Mouse (Mus musculus): ENCODE results near the gene Mfsd9.
"Not testable (repeated sequence)": the region's sequence is repeated elsewhere in the genome, so short reads cannot be mapped to it uniquely, and the experiment has no call there.

Mfsd9 gene

GRCm38 (mm10) chr1:40776763-40777162 lies 13.7 kb downstream of the Mfsd9 start:
- no peak for DNase-seq

GRCm38 (mm10) chr1:40776102-40776501 lies 14.4 kb downstream of the Mfsd9 start:
- DNase-seq: no peak

DNA sequence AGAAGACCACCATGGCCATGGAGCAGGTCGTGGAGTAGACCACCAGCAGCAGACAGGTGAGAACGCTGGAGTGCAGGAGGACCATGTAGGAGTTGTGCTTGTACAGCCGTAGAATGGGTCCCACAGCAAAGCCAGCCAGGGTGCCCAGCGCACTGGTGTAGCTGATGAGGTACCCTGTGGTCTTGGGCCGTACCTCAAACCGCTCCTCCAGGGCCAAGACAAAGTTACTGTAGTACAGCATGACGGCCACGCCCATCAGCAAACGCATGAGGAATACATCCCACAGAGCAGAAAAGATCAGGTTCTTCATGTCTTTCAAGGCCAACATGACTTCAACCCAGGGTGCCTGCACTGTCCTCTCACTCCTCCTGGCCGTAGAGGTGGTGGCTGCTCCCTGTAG lies 16.4 kb downstream of the Mfsd9 start:
- DNase-seq: no peak

DNA sequence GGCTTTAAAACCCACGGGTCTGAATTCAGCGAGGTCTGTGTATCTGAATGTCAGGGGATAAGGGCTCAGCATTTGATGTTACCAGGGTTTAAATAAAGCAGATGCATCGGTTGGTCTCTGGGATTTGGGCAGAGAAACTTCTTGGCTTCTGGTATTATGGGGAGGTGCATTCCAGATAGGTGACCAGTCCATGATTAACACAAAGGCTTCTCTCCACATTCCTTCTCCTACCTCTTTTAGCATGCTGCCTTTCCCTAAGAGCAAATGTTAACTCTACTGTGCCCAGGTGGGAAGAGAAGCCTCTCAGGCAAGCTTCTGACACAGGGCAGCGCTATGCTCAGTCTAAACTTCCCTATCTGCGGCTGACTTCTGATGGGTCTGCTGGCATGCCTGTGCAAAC lies 17.3 kb downstream of the Mfsd9 start:
- no peak for DNase-seq

DNA sequence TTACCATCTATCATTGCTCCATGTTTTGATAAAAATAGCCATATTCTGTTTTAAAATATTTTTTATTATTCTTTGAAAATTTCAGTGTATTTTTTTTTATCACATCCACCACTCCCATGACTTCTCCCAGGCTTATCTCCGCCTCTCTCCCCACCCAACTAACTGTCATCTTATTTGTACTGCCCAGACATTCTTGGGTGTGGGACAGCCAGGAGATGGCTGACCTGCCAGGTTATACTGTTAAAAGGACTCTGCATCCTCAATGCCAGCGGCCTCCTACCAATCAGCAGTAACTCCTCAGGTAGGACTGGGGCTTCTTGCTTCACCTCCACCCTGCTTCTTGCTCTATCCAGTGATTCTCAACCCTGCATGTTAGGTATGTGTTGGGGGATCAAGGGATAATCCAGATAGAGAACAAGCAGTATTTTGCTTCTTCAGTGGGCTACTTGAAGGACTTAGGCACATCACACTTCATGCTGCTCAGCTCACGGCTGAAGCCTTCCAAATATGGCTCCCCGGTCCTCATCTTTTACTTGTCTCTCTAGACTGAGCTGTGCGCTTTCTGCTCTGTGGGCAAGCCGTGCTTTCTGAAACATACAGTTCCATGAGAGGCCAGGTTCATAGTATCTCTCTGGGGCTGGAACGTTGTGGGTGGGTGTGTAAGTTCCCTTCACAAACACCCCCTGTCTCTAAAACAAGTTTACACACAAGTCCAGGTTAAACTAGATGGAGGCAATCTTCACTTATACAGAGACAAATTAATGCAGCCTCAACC lies 19.1 kb downstream of the Mfsd9 start:
- DNase-seq: no peak

DNA sequence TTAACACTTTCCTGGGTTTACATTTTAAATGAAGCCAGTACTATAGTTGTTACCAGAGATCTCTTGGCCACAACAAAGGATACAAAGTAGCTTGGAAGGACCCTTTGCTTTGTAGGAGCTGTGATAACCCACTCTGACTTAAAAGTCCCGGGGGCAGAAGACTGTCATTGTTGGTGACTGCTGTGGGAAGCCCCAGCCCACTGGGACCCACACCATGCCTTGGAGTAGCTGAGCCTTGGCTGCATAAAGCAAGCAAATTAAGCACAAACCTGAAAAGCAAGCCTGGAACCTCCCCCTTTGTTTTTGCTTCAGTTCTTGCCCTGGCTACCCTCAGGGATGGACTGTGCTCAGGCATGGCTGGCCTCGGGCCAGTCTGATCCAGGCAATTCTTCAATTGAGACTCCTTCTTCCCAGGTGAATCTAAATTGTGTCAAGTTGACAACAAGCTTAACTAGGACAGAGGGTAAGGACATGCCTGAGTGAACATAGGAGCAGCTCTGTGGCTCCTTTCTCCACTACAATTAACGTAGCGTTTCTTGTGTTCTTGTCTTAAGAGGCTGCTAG lies 21.1 kb downstream of the Mfsd9 start:
- peak; percentile 17 to 30 for DNase-seq

DNA sequence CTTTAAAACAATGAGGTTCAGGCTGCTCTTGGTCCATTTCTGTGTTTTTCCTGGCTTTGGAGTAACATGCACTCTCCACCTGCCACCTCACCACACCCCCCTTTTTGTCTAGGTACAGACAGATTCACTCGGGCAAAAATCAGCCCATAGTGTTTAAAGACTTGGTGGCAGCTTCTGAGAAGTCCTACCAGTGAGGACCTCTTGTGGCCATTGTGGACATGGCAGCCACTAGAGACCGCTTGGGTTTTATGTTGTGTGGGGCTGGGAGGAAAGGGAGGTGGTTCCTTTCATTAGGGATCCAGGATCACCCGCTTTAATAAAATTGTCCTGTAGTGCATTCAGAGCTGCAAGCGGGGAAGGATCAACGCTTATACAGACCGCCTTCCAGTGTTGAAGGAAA lies 21.9 kb downstream of the Mfsd9 start:
- DNase-seq: peak; percentile 66 to 71

- no peak for DNase-seq
These were observed 22.9 kb downstream of the Mfsd9 start for GRCm38 (mm10) chr1:40767588-40767987.

DNA sequence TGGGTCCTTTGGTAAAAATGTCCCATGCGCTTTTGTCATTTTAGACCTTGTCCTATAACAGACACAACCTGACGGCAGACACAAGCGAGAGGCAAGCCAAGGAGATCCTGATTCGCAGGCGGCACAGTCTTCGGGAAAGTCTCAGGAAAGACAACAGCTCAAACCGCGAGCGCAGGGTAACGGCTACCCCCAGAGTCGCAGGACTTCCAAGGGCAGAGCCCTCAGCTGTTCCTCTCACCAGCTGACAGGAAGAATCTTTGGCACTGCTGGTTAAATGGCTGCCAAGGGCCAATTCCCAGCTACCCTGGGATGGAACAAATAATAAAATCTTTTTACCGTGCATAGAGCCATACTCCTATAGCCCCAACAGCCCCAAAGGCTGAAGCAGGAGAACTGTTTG lies 25.0 kb downstream of the Mfsd9 start:
- peak in 1 of 2 experiments; percentile 15 for DNase-seq

- no peak for DNase-seq
These were observed 25.7 kb downstream of the Mfsd9 start for GRCm38 (mm10) chr1:40764701-40765275.

DNA sequence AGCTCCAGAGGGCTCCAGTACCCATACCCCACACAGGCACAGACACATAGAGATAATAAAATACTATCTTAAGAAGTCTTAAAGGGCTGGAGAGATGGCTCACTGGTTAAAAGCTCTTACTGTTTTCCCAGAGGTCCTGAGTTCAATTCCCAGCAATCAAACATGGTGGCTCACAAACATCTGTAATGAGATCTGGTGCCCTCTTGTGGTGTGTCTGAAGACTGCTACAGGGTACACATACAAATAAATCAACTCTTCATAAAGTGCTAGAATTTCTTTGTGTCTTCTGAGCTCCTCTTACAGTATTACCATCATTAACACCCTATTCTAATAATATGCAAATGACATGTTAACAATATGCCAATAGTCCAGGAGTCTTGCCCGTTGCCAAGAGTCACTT lies 26.4 kb downstream of the Mfsd9 start:
- no peak for DNase-seq

GRCm38 (mm10) chr1:40759751-40760445 lies 30.6 kb downstream of the Mfsd9 start:
- no peak for DNase-seq

DNA sequence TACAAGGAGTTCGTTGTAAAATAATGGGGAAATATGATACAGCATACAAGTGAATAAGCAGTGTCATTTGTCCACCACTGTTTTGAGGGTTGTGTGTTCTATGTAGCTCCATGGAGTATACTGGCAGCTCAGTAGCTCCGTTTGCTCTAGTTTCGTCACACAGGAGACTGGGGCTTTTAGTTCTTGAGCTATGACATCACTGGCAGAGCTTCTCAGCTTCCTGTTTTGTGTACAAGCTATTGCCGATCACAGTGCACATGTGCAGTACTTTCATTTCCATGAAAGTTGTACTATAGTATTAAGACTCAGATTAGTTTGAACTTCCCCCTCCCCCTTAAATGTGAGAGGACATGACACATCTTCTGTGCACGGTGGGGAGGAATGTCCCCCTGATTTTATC lies 44.4 kb downstream of the Mfsd9 start:
- no peak for DNase-seq

GRCm38 (mm10) chr1:40740739-40741138 lies 49.7 kb downstream of the Mfsd9 start:
- DNase-seq: no peak

DNA sequence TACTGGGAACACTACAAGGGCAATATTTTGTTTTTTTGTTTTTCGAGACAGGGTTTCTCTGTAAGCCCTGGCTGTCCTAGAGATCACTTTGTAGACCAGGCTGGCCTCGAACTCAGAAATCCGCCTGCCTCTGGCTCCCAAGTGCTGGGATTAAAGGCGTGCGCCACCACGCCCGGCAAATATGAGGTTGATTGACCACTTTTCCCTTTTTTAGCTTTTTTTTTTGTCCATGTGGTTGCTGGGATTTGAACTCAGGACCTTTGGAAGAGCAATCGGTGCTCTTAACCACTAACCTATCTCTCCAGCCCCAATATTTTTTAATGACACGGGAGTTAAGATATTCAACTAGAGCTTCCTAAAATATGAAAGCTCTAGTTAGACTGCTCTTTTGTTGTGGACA lies 52.2 kb downstream of the Mfsd9 start:
- DNase-seq: not testable (repeated sequence)

DNA sequence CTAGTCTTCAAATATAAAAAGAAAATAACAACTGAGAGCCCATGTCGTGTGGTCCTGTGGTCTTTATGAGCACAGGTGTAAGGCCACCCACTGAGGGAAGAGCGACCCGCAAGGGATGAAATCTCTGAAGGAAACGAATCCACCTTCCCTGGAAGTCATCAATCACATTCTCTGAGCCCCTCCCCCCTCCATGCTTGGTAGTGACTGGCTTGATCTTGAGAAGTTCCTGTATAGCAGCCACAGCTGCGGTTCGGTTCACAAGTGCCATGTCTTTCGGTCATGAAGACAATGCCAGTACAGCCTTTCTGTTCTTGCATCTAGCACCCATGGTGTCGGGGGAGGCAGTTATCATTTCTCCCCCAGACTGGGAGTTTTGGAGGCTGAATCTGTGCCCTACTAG lies 52.8 kb downstream of the Mfsd9 start:
- DNase-seq: no peak

DNA sequence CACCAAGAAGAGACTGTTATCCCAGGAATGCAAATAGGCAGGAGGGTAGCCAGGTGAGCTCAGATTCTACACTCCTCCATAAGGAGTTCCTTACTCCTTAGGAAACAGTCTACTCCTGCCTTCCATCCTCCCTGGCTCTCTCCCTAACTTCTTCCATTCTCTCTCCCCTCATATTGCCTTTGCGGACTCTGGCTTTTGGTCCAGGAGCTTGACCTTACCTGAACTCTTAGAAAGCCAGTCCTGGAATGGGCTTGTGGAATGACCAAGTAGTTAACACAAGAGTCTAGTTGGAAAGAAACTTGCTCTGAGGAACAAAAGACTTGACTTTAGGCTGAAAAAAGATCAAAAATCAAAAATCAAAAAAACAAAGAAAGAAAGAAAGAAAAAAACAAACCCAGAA lies 61.9 kb downstream of the Mfsd9 start:
- no peak for DNase-seq

- no peak for DNase-seq
These were observed 63.1 kb downstream of the Mfsd9 start for GRCm38 (mm10) chr1:40727404-40727803.

DNA sequence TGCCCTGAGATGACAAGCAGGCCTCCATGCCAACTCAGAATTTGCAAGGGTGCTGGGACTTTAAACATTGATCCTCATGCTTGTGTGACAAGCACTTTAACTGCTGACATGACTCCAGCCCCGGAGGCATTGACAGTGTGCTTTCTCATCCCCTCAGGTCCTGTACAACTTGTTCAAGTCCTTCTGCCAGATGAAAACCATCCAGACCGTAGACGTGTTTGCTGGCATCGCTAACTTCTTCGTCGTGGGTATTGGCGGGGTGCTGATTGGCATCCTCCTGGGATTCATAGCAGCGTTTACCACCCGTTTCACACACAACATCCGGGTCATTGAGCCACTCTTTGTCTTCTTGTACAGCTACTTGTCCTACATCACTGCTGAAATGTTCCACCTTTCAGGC lies 64.4 kb downstream of the Mfsd9 start:
- no peak for DNase-seq
